Mouse (Mus musculus): ENCODE measurements around the gene Btk. TPM values are rescaled to one million over a fixed set of nuclear protein-coding genes. Genes with fewer than 3 reads are reported as not detected.
A peak's percentile ranks its signal among the peaks of the same experiment; 100 is the strongest.

The Btk gene
- total RNA-seq (2021): under 1 TPM; 0.23 to 0.43 TPM
- long read RNA-seq, experiment 1, partial matches to known transcripts: 0 of 1 reads
- long read RNA-seq, experiment 1, other reads (novel, unspliced or antisense): 1 of 1 reads
- long read RNA-seq, experiment 2, partial matches to known transcripts: 0 of 3 reads
- long read RNA-seq, experiment 2, other reads (novel, unspliced or antisense): 3 of 3 reads

DNA sequence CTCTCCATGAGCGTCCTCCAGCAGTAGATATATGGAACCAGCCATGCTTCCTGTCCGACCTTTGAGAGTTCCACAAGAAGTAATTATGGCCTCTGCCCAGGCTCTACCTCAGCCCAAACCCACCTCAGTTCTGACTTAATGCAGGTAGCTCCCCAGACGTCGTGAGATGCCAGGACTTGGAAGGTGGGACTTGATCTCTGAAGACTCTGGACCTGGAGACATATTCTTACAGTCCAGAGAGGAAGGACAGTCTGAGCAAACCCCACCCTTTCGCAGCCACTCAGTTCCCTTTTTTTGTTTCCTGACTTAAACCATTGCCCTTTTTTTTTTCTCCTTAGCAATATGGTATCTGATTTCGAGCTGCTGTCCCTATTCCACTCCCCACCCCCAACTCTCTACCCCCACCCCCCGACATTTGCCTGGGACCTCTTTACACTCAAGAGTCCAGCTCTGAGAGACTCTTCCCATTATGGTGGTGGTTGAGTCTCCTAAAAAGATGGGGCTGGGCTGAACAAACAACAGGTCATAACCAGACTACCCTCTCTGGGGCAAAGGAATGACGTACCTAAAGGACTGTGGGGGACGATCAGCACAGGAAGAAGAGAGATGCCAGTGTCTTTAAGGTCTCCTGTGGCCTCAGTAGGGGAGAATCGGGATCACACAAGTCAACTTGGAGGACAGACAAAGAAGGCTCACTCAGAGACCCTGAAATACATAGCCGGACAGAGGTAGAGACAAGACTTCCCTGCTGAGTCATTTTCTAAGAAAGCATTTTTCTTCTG lies at the start of gene Btk:
Gene Btk (minus strand): TSS at position 683 of the 782 bp plus-strand sequence.
- DNase-seq (ENCODE audit: low spot score): no peak

DNA sequence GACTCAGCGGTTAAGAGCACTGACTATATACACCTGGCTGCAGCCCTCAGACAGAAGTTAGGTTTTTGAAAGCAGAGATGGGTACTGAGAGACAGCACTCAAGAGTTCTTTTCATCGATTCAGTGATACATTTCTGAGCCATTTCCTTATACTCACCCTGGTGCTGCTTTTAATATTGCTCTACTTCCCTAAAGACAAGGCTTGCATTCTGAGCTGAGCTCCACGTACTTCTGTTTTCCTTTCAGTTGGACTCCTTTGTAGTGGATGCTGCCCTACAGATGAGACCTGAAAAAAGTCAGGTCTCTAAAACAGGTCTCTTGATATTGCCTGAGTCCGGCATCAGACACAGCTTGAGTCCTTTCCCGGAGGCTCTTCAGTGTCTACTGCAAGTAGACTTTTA lies 49.3 kb upstream of the Btk start:
- DNase-seq (ENCODE audit: low spot score): no peak

DNA sequence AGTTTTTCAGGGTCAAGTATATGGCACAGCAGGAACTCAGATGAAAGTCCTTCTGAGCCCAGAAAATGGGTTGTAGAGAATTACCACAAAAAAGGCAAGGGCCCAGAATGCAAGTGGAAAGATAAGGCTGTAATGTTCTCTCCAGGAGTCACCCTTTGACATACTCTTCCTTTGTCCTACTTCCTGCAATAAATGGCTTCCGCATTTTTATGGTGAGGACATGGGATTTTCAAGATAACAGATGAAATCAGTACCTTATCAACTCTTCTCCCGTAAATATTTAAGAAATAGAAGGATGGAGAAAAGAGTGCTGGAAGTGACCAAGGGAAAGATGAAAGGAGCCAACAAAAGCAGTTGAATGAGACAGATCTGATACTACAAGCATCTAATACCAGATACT lies 44.8 kb upstream of the Btk start:
- no peak for DNase-seq (ENCODE audit: low spot score)

- no peak for DNase-seq (ENCODE audit: low spot score)
Measured at GRCm38 (mm10) chrX:134623350-134623749, 40.0 kb upstream of the Btk start.

GRCm38 (mm10) chrX:134621685-134622084 lies 38.3 kb upstream of the Btk start:
- DNase-seq (ENCODE audit: low spot score): no peak

GRCm38 (mm10) chrX:134620254-134620865 lies 37.0 kb upstream of the Btk start:
- DNase-seq (ENCODE audit: low spot score): no peak

DNA sequence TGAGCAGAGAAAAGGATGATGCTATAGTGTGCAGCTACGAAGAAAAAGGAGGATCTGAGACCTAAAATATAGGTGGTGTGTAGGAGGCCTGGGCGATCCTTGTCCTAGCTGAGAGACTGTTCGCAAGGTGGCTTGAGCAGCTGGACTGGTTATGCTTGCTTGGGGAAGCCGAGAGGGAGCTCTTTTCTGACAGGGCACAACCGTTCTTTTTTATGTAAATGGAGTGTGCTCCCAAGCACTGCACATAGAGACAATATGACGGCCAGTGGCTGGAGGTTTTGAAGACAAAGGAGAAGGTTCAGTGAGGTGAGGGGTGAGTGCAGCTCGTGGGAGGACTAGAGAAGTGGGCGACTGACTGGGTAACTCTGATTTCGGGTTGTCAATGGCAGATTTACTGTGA lies 36.3 kb upstream of the Btk start:
- no peak for DNase-seq (ENCODE audit: low spot score)

GRCm38 (mm10) chrX:134614306-134614705 lies 30.9 kb upstream of the Btk start:
- DNase-seq (ENCODE audit: low spot score): no peak

- peak; percentile 30 for DNase-seq (ENCODE audit: low spot score)
Measured at GRCm38 (mm10) chrX:134612285-134612959, 29.1 kb upstream of the Btk start.

DNA sequence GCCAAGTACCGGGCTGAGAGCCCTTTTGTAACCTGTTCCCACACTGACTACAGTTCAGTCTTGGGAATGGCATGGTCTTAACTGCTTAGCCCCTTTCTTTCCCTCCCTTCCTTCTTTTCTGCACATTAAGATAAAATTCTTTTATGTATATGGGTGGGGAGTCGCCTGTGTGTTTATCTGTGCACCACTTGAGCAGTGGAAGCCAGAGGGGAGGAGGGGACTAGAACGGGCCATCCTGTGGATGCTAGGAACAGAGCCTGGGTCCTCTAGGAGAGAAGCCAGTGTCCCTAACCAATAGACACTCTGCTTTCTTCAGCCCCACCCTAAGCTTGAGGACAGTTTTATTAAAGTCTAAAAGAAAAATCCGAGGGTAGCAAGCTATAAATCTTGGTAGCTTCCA lies 27.6 kb upstream of the Btk start:
- DNase-seq (ENCODE audit: low spot score): no peak

DNA sequence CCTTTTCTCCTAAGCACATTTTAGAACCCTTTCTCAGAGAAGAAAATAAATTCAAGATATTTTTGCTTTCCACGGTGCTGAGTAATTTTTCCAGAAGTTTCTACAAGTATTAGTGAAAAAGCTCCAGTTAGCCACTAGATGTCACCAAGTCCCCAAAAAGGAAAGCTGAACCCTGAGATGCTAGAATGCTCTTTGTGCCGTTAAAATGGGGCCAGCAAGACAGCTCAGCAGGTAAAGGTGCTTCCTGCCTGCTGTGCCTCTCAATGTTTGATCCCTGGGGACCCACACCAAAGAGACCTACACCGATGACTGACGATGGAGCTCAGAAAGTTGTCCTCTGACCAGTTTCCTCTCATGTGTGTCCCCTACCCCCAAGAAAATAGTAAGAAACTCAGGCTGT lies 26.1 kb upstream of the Btk start:
- DNase-seq (ENCODE audit: low spot score): no peak

DNA sequence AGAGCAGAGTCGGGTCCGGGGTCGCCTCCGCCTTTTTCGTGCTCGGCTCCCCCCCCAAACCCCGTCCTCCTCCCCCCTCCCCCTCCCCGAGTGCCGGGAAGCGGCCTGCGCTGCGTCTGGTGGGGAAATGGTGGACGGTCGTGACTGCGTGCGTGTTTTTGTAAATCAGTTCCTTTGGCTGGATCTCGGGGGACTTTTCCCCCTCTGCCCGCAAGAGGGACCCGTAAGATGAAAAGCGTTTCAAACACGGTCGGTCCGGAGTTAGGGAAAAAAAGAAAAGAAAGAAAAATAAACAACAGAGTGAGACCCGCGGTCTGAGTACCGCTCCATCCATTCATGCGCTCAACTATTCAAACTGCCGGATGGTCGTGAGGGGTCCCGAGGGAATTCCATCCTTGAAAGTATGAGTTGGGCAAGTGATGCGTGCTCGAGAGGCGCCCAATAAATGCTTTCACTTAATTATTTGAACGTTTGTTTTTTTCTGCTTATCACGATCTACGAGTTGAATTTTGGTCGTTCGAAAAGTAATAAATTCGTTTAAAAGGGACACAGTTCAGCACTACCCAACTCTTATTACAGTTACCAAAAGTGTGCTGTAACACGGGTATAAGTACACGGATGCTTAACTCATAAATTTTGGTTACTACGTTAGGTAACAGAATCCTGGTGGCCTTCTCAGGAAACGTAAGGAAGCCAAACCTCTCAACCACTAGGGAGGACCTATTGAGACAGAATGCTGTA lies 18.2 kb upstream of the Btk start:
- no peak for DNase-seq (ENCODE audit: low spot score)

DNA sequence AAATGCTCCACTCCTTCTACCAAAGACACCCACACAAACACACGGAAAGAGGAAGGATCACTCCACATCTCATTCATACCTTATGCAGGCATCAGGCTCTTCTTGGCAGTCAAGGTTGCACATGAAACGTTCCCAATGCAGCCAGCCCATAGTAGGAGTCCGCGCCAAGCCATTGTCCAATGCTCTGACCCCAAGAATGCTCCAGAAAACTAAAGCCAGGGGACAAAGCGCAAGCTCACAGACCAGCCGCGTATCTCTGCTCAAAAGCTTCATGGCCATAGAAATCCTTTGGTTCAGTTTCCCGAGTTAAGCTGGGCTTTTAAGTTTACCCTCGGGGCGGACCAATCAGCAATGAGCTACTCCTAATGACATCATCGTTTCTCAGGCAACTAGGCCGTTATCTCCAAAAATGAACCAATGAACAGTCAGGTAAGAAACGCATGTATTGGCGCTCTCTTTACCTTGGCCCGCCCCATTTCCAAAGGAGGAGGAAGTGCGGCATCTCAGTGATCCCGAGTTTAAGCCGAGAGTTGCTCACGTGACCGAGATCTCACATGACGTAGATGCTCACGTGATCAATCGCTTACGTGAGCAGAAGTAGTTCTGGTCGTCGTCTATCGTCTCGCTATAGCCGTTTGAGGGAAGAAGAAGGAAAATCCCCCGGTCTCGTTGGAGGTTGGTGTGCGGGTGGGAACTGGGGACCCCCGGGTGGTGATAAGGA lies 17.4 kb upstream of the Btk start, which contains the start of the genes Gla and Hnrnph2:
Gene Gla (minus strand): TSS at position 467 of the 721 bp plus-strand sequence.
Gene Hnrnph2 (plus strand): TSS at position 521 of the 721 bp plus-strand sequence.
- peak; percentile 94 for DNase-seq (ENCODE audit: low spot score)

GRCm38 (mm10) chrX:134599922-134600565 lies 16.7 kb upstream of the Btk start:
- no peak for DNase-seq (ENCODE audit: low spot score)

DNA sequence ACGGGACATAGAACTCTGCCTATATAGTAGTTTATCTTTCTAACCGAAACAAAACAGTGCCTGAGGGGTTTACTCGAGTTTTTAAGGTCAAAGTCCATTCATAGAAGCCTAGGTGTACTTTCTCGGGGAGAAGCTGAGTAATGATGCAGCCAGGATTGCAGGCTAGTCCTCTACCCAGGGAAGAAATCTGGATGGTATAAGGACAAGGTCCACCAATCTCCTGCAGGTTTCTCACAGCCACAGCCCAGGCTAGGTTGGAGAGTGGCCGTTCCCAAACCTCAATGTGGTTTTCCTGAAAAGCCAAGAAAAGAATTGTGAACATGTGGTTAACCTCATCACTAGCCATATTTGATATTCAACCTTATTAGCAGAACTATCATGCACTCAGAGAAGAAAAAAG lies 6.5 kb upstream of the Btk start:
- DNase-seq (ENCODE audit: low spot score): no peak

- no peak for DNase-seq (ENCODE audit: low spot score)
Measured at GRCm38 (mm10) chrX:134588997-134589396, 5.6 kb upstream of the Btk start.

DNA sequence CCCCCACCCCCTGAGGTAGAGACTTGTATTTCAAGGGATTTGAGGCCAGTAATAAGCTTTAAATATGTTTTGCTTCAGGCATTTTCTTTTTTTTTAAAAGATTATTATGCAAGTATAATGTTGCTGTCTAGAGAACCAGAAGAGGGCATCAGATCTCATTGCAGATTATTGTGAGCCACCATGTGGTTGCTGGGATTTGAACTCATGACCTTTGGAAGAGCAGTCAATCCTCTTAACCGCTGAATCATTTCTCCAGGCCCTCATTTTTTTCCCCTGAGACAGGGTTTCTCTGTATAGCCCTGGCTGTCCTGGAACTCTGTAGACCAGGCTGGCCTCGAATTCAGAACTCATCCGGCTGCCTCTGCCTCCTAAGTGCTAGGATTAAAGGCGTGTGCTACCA lies 4.9 kb upstream of the Btk start:
- DNase-seq (ENCODE audit: low spot score): no peak

GRCm38 (mm10) chrX:134586447-134586846 lies 3.1 kb upstream of the Btk start:
- DNase-seq (ENCODE audit: low spot score): no peak

DNA sequence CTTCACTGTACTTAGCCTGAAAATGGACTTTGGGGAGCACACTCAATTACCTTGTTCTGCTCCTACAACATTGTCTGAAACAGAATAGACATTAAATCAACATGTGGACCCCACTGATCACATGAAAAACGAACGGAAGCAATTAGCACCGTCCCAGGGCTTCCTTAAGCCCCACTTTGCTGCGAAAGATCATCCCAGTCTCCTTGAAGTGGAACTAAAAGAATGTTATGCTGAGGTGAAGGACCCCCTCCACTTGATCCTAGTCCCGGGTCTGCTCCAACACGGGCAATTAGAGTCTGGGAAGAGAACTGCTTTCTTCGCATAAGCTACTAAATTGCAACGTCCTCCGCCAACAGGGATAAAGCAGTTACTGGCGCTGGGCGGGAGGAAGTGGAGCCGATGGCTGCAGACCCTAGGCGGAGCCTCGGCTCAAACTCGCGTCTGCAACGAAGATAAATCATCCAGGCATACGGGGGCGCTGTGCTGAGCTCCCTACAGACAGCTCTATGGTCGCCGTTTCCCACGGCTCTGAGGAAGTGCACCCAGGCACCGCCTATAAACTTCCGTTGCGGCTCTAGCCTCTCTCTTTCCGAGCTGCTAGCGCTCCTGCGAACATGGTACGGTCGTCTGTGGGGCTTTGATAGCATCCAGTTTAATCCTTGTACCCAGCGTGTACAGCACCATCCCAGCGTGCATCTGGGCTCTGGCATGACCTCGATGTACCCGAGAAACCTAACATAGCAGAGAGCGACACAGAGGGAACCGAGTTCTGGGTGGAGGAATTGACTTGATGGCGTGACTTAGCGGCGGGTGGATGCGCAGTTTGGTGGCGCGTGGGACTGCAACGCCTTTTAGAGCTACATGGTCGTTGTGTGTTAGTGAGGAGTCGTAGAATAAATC lies 2.0 kb upstream of the Btk start, which contains the start of gene Rpl36a:
Gene Rpl36a (plus strand): TSS at position 552 of the 900 bp plus-strand sequence.
- peak; percentile 87 for DNase-seq (ENCODE audit: low spot score)
